Mouse (Mus musculus) neural tube, embryonic 14.5 days (tissue): ENCODE measurements around the gene 1700020A23Rik. TPM values are rescaled to one million over a fixed set of nuclear protein-coding genes. Genes with fewer than 3 reads are reported as not detected.

Experiments
- ATAC-seq: fragments of 200-750 bp; cut with Nextera tagmentation; 2 replicates; pipeline ENCODE4 v1.8.0; 2017; ENCODE audit warnings: low read depth, mild to moderate bottlenecking, moderate TSS enrichment, moderate library complexity
- H3K27ac ChIP-seq: fragments of 300-500 bp; sonication (generic); 2 replicates; pipeline ENCODE4 v1.5.1; 2014; ENCODE audit warnings: low read depth, mild to moderate bottlenecking, control low read depth, low read length, moderate library complexity, mixed read lengths
- H3K27me3 ChIP-seq: fragments of 300-500 bp; sonication (generic); 2 replicates; pipeline ENCODE4 v1.6.1; 2014; ENCODE audit warnings: low read length; ENCODE audit not compliant: control insufficient read depth, insufficient read depth
- H3K36me3 ChIP-seq: fragments of 300-500 bp; sonication (generic); 2 replicates; pipeline ENCODE4 v1.6.1; 2014; ENCODE audit warnings: low read length, mixed read lengths; ENCODE audit not compliant: control insufficient read depth, insufficient read depth
- H3K4me1 ChIP-seq: fragments of 300-500 bp; sonication (generic); 2 replicates; pipeline ENCODE4 v1.6.1; 2014; ENCODE audit warnings: low read length; ENCODE audit not compliant: control insufficient read depth, insufficient read depth
- H3K4me2 ChIP-seq: fragments of 300-500 bp; sonication (generic); 2 replicates; pipeline ENCODE4 v1.6.1; 2014; ENCODE audit warnings: mild to moderate bottlenecking, low read depth, low read length, control low read depth
- H3K4me3 ChIP-seq: fragments of 300-500 bp; sonication (generic); 2 replicates; pipeline ENCODE4 v1.5.1; 2014; ENCODE audit warnings: low read depth, low read length, control low read depth, mixed read lengths
- H3K9ac ChIP-seq: fragments of 300-500 bp; sonication (generic); replicated peaks from 2 replicates; pipeline ENCODE4 v1.6.1; 2014; ENCODE audit warnings: low read depth, mild to moderate bottlenecking, control low read depth, low read length, mixed read lengths
- H3K9me3 ChIP-seq: fragments of 300-500 bp; sonication (generic); 2 replicates; pipeline ENCODE4 v1.6.1; 2016; ENCODE audit warnings: low read length; ENCODE audit not compliant: control insufficient read depth
- WGBS: fragments of 180-500 bp; shearing (Covaris S2); extraction: QIAGEN DNeasy Blood & Tissue Kit; methylation state at CpG from one replicate; pipeline ENCODE4 v1.1.7; 2014; 5-methylcytosine and 5-hydroxymethylcytosine counted together
- polyA plus RNA-seq: library from polyadenylated mRNA; unstranded; fragments of >200 nt; fragmentation: Nextera tagmentation; extraction: Ambion mirVana; gene quantifications from 2 replicates; pipeline ENCODE4 v1.2.1, GENCODE M21; 2014

The 1700020A23Rik gene
- polyA plus RNA-seq, 1 experiment from 2014 or later: 0.91 TPM

DNA sequence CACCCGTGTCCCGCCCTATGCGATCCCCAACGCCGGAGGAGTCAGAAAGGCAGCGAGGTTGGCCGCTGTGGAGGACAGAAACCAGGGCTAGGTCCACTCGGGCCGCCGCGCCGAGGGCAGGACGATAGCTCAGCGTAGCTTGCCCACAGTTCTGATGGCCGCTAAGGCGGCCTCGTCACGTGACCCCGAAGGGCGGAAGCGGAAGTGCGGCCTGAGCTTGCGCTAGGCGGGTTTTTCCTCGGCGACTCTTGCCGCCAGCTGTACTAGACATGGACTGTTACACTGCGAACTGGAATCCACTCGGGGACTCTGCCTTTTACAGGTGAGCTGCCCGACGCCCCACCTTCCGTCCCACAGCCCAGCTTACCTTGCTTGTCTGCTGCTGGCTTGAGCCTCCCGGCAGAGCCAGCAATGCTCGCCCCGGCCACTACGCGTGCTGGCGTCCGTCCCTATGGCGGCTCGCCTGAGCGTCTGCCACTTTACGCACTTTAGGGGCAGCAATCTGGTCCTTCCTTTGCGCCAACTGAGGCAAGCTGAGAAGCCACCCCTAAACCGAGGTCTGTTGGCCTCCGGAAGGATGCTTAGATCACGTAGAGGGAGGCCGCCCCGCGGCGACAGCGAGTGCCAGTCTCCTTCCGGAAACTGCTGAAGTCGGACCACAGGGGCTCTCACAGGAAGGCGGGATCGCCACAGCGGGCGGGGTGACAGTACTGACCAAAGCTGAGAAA, 19.2 kb downstream of the 1700020A23Rik start, which contains the start of the genes Vps16 and Pced1a:
Vps16 (plus strand) TSS at position 214 of the 728 bp plus-strand sequence.
Pced1a (minus strand) TSS at position 576 of the 728 bp plus-strand sequence.
- no peaks in the 10 kb centered on the region for H3K36me3 ChIP-seq
- H3K9ac ChIP-seq: peak within 1 kb of the TSS; percentile 82
- peak within 1 kb of the TSS; percentile 71 for H3K4me2 ChIP-seq
- peak within 1 kb of the TSS; percentile 92 for H3K27ac ChIP-seq
- WGBS: 0% methylated on average over 58 of the region's 58 CpGs
- peaks cover 14% of the 10 kb centered on the region for H3K4me1 ChIP-seq
- H3K4me3 ChIP-seq: peak within 1 kb of the TSS; percentile 74
- no peaks in the 10 kb centered on the region for H3K27me3 ChIP-seq
- no peaks in the 10 kb centered on the region for H3K9me3 ChIP-seq
- ATAC-seq: peak; percentile 97

DNA sequence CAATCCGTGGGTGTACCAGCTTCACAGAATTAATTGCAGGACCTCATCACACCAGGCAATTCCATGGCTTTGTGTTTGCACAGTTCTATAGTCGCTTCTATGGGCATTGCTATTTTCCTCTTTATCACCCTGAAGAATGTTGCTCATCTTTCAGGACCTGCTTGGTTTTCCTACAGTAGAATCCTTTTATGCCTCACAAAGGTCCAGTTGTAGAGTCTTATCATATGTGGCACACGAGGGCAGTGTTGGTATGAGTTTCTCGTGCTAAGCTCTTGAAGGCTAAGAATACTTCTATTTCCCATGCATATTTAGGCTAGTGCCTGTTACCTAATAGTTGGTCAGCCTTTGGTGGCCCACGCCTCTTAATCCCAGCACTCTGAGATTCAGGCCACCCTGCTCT, 20.1 kb downstream of the 1700020A23Rik start:
- Histone ChIP-seq H3K9ac (peak overlapping the region; percentile 82), H3K9me3 (no peaks in the 10 kb centered on the region), H3K4me1 (peaks cover 14% of the 10 kb centered on the region), H3K27me3 (no peaks in the 10 kb centered on the region), H3K4me3 (peak overlapping the region; percentile 74), H3K4me2 (peak overlapping the region; percentile 71), H3K36me3 (no peaks in the 10 kb centered on the region), H3K27ac (no peak overlapping the region)
- ATAC-seq: no peak
- 48% methylated on average over 5 of the region's 5 CpGs for WGBS

DNA sequence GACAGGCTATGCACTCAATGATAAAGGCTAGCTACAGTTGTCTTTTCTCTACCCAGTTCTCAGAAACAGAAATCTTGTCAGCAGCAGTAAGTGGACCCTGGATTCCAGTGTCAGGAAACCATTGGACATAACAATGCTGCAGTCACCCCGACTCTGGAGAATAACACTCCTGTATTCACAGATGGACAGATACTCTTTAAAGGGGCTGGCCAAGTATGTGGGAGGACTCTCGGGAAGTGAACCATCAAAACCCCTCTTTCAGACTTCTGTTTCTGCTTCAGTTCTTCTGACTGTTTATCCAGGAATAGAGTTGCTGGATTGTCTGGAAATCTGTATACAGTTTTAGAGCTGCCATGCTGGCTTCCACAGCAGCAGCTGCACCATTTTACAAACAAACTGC, 24.8 kb downstream of the 1700020A23Rik start:
- H3K4me1 ChIP-seq: peaks cover 5% of the 10 kb centered on the region; the same call in 1 of the 2 replicates
- H3K9me3 ChIP-seq: no peaks in the 10 kb centered on the region
- H3K36me3 ChIP-seq: no peaks in the 10 kb centered on the region; the same call in 1 of the 2 replicates
- 67% methylated on average over 2 of the region's 2 CpGs for WGBS
- H3K27me3 ChIP-seq: no peaks in the 10 kb centered on the region
- no peak overlapping the region for H3K9ac ChIP-seq
- no peak overlapping the region for H3K27ac ChIP-seq
- H3K4me3 ChIP-seq: no peak overlapping the region
- ATAC-seq: no peak
- H3K4me2 ChIP-seq: no peak overlapping the region

DNA sequence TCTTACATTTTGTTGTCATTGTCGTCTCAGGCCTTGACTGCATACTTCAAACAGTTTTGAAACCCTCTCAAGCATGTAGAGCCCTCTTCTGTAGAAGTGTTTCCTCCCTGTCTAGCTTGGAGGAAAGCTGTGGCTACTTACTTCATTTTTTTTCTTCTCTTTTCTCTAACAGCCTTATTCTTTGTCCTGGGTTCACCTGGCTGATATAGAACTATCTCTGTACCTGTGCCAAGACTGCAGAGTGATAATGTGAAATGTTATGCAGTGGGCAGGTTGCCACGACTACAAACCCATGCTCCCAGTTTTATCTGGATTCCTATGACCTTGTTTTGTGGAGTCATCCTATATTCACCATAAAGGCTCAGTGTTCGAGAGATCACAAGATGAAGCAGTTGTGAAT, 25.4 kb downstream of the 1700020A23Rik start:
- Histone ChIP-seq H3K27ac (no peak overlapping the region), H3K9me3 (no peaks in the 10 kb centered on the region), H3K4me1 (no peaks in the 10 kb centered on the region), H3K36me3 (no peaks in the 10 kb centered on the region; the same call in 1 of the 2 replicates), H3K9ac (no peak overlapping the region), H3K4me2 (no peak overlapping the region), H3K4me3 (no peak overlapping the region), H3K27me3 (no peaks in the 10 kb centered on the region)
- no peak for ATAC-seq
- WGBS: 84% methylated on average over 3 of the region's 3 CpGs

DNA sequence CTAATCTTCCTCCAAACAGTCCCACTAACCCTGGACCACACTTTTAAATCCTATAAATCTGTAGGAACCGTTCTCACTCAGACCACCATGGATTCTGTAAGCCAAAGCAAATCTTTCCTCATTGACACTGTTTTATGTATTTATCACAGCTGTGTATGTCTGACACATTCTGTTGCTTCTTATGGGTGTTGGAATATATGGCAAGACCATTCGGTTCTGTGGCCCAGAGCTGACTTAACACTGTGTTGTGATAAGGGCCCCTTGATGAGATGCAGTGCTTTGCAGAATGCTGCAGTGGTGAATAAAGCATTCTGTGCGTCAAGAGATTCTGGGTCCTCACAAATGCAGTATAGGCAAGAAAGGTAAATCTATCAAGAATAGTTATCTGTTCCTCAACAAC, 27.1 kb downstream of the 1700020A23Rik start:
- Histone ChIP-seq H3K4me2 (no peak overlapping the region), H3K27ac (no peak overlapping the region), H3K4me1 (no peaks in the 10 kb centered on the region), H3K9ac (no peak overlapping the region), H3K9me3 (no peaks in the 10 kb centered on the region), H3K4me3 (no peak overlapping the region), H3K36me3 (no peaks in the 10 kb centered on the region; the same call in 1 of the 2 replicates), H3K27me3 (no peaks in the 10 kb centered on the region)
- WGBS: 91% methylated on average over 3 of the region's 3 CpGs
- ATAC-seq: no peak

- no peak overlapping the region for H3K27ac ChIP-seq
- H3K27me3 ChIP-seq: no peaks in the 10 kb centered on the region
- H3K4me3 ChIP-seq: no peak overlapping the region
- WGBS: 19% methylated on average over 4 of the region's 4 CpGs
- peak; percentile 49; the same call in 1 of the 2 replicates for ATAC-seq
- H3K4me2 ChIP-seq: no peak overlapping the region
- H3K36me3 ChIP-seq: no peaks in the 10 kb centered on the region; the same call in 1 of the 2 replicates
- no peaks in the 10 kb centered on the region for H3K9me3 ChIP-seq
- no peaks in the 10 kb centered on the region for H3K4me1 ChIP-seq
- no peak overlapping the region for H3K9ac ChIP-seq
Measured at GRCm38 (mm10) chr2:130433152-130433551, 28.1 kb downstream of the 1700020A23Rik start.

DNA sequence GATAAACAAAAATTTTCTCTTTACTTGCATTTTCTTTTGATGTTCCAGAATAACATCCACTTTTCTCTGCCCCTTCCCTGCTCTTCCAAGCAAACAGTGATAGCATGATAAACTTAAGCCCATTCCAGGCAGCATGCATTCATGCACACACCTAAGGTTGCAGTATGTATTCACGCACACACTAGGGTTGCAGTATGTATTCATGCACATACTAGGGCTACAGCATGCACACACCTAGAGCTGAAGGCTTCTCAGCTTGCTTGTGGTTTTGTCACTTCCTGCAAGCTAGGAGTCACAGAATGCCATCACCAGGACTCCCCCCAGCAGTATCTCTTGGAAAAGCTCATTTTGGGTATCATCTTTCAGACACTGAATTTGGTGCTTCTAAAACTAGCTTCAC, 31.7 kb downstream of the 1700020A23Rik start:
- Histone ChIP-seq H3K4me3 (no peak overlapping the region), H3K9ac (no peak overlapping the region), H3K36me3 (peaks cover 23% of the 10 kb centered on the region), H3K27me3 (no peaks in the 10 kb centered on the region), H3K27ac (no peak overlapping the region), H3K4me1 (no peaks in the 10 kb centered on the region), H3K4me2 (no peak overlapping the region), H3K9me3 (no peaks in the 10 kb centered on the region)
- WGBS: 100% methylated on average over 1 of the region's 1 CpGs
- ATAC-seq: no peak

DNA sequence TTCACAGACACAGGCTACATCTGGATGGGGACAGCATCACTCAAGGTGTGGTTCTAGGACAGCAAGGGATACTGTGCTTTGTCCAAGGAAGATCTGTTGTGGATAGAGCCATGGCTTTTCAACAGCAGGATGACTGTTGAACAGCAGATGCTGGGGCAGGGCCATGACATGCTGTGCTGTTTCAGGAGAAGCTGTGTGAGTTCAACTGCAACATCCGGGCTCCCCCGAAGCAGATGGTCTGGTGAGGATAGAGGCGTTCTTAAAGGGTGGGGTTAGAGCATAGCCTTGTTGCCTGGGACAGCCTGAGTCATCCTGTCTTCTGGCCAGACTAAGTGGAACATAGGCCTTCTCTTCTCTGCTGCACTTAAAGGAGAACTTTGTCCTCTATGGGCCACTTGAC, 33.8 kb downstream of the 1700020A23Rik start:
- 95% methylated on average over 3 of the region's 3 CpGs for WGBS
- no peaks in the 10 kb centered on the region for H3K27me3 ChIP-seq
- no peak for ATAC-seq
- no peak overlapping the region for H3K9ac ChIP-seq
- H3K27ac ChIP-seq: no peak overlapping the region
- H3K4me3 ChIP-seq: no peak overlapping the region
- H3K4me1 ChIP-seq: no peaks in the 10 kb centered on the region
- no peak overlapping the region for H3K4me2 ChIP-seq
- H3K36me3 ChIP-seq: peaks cover 44% of the 10 kb centered on the region
- H3K9me3 ChIP-seq: no peaks in the 10 kb centered on the region

DNA sequence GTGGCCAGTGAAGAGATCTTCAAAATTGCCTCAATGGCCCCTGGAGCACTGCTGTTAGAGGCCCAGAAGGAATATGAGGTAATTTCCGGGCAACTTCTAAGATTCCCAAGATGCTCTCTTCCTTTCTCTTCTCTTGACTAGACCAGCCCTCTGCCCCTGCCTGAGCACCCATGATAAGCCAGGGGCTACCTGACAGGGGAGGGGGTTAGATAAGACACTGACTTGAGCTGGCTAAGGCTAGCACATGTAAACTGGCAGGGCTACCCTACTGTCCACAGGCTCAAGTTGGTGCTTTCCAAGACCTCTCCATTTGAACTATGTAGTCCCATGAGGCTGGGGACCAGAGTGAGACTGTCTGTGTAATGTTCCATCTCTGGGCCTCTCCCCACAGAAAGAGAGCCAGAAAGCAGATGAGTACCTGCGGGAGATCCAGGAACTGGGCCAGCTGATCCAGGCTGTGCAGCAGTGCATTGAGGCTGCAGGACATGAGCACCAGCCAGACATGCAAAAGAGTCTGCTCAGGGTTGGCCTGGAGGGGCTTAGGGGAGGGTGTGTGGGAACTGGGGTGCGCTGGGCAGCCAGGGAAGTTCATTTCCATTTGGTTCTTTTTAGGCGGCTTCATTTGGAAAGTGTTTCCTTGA, 34.9 kb downstream of the 1700020A23Rik start:
- 91% methylated on average over 4 of the region's 4 CpGs for WGBS
- no peaks in the 10 kb centered on the region for H3K4me1 ChIP-seq
- H3K9me3 ChIP-seq: no peaks in the 10 kb centered on the region
- peaks cover 46% of the 10 kb centered on the region for H3K36me3 ChIP-seq
- H3K4me3 ChIP-seq: no peak overlapping the region
- no peaks in the 10 kb centered on the region for H3K27me3 ChIP-seq
- H3K4me2 ChIP-seq: no peak overlapping the region
- no peak for ATAC-seq
- no peak overlapping the region for H3K9ac ChIP-seq
- no peak overlapping the region for H3K27ac ChIP-seq
